Mouse (Mus musculus) megakaryocyte-erythroid progenitor cell, adult 5-6 weeks (primary cell): ENCODE data around the gene Cpt1a. TPM values are rescaled to one million over a fixed set of nuclear protein-coding genes. Genes with fewer than 3 reads are reported as not detected.

ENCODE experiments used
- ATAC-seq: replicated peaks from 2 replicates; pipeline ENCODE4 v1.8.0; 2016; ENCODE audit warnings: mild to moderate bottlenecking, inconsistent platforms; ENCODE audit not compliant: severe bottlenecking, poor library complexity, low FRiP score, low TSS enrichment
- total RNA-seq, 2 experiments: library from RNA; stranded (forward) in 1 of 2; stranded (reverse) in 1 of 2; fragments of 200-1000, 215-1000 nt in 1 of 2; fragments of >200 nt in 1 of 2; fragmentation: Nextera tagmentation in 1 of 2; gene quantifications; 2 replicates each; pipeline ENCODE4 v1.2.3; 2014 to 2017

Cpt1a gene
- total RNA-seq, 2 experiments from 2014 or later: 33.3 to 34.2 TPM

GRCm38 (mm10) chr19:3405531-3406281 lies 83.6 kb downstream of the Cpt1a start:
- ATAC-seq: no peak

GRCm38 (mm10) chr19:3414268-3414733 lies 92.2 kb downstream of the Cpt1a start, which contains the start of gene Gal:
TSS of gene Gal (minus strand) at chr19:3414544.
- ATAC-seq: peak; percentile 39

GRCm38 (mm10) chr19:3419251-3419650 lies 97.1 kb downstream of the Cpt1a start:
- ATAC-seq: no peak

GRCm38 (mm10) chr19:3422488-3422887 lies 100.4 kb downstream of the Cpt1a start:
- no peak for ATAC-seq

- ATAC-seq: no peak
Observed at GRCm38 (mm10) chr19:3422981-3423380, 100.8 kb downstream of the Cpt1a start.

- no peak for ATAC-seq
Observed at GRCm38 (mm10) chr19:3424214-3424613, 102.1 kb downstream of the Cpt1a start.

GRCm38 (mm10) chr19:3428057-3428830 lies 106.1 kb downstream of the Cpt1a start:
- no peak for ATAC-seq

GRCm38 (mm10) chr19:3429156-3429816 lies 107.2 kb downstream of the Cpt1a start:
- ATAC-seq: no peak

- no peak for ATAC-seq
Observed at GRCm38 (mm10) chr19:3431066-3431465, 108.9 kb downstream of the Cpt1a start.

- ATAC-seq: peak; percentile 16; the same call in 1 of the 2 replicates
Observed at GRCm38 (mm10) chr19:3431969-3432368, 109.8 kb downstream of the Cpt1a start.

GRCm38 (mm10) chr19:3434124-3434523 lies 112.0 kb downstream of the Cpt1a start:
- ATAC-seq: no peak

GRCm38 (mm10) chr19:3434641-3435040 lies 112.5 kb downstream of the Cpt1a start:
- no peak for ATAC-seq

Other genes with a start within 250 kb of the Cpt1a start
- 91.3 and 114 TPM in 2 replicates for gene Mrpl21, start 39.4 kb upstream of the Cpt1a start, total RNA-seq (2014; fragmentation: Nextera tagmentation)
- 118 and 166 TPM in 2 replicates for gene Mrpl21, start 39.4 kb upstream of the Cpt1a start, total RNA-seq (2017)
- 5.5 and 8.3 TPM in 2 replicates for gene Ighmbp2, start 39.3 kb upstream of the Cpt1a start, total RNA-seq (2014; fragmentation: Nextera tagmentation)
- 7.3 and 7.9 TPM in 2 replicates for gene Ighmbp2, start 39.3 kb upstream of the Cpt1a start, total RNA-seq (2017)
- gene Tesmin, start 66.5 kb downstream of the Cpt1a start, total RNA-seq (2014; fragmentation: Nextera tagmentation): 0.74 and 3.9 TPM in 2 replicates
- 0.66 and 1.5 TPM in 2 replicates for gene Tesmin, start 66.5 kb downstream of the Cpt1a start, total RNA-seq (2017)
- gene Gal, start 92.2 kb downstream of the Cpt1a start, total RNA-seq (2014; fragmentation: Nextera tagmentation): not detected in 2 replicates
- not detected in 2 replicates for gene Gal, start 92.2 kb downstream of the Cpt1a start, total RNA-seq (2017)